Mouse (Mus musculus): ENCODE data around the gene Gm9736.
"Not testable (repeated sequence)": the region's sequence is repeated elsewhere in the genome, so short reads cannot be mapped to it uniquely, and the experiment has no call there.

- not testable (repeated sequence) for TF ChIP-seq POLR2A (IDR thresholded peaks at IDR 0.05; ENCODE audit: borderline replicate concordance, insufficient read depth, low read length); CTCF (IDR thresholded peaks at IDR 0.05; ENCODE audit: borderline replicate concordance, insufficient read depth, low read depth, low read length)
These were observed 1.2 kb upstream of the Gm9736 start for GRCm38 (mm10) chr10:77752312-77752711.

Data from cerebellum, adult 2 months (tissue).